ENCODE assay signal across 9 mouse cellular contexts in the genomic region with DNA sequence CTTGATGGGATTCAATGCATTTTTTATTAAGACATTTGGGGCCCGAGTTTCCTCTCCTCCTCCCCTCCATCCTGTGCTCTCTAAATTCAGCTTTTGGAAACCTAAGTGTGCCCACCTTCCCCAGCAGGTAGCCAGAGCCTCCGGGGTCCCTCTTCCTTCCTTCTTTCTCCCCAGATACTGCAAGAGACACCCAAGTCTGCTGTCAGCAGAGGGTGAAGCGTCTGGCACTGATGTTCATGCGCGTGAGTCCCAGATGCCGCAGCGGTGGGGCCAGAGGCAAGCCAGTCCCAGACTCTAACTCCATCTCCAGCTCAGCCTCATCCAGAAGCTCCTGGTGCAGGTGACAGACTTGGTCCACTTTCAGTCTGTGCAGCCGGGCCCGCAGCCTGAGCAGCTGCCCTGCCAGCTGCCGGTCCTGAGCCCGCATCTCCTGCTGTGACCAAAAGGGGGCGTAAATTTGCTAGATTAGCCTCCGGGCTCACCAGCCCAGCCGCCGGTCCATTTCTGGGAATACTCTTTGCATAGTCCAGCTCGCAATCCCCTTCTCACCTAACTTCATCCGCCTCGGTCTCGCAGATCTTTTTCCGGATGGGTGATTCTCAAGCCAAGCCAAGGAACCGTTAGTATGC. TPM values are rescaled to one million over a fixed set of nuclear protein-coding genes. Genes with fewer than 3 reads are reported as not detected.
DNase-seq lines count a peak whose midpoint lies in the region; ATAC-seq lines count a peak whose summit lies in the region.
"Had no signal": no experiment of that assay in that cellular context is flagged by ENCODE, and none has a peak within 500 bp of the region (broad histone marks: within the 10 kb centered on the region; RNA-seq: fewer than 3 reads in every experiment).

No protein-coding gene starts in this region.

- H3K4me1 ChIP-seq in embryonic facial prominence, embryonic 15.5 days: no peaks in the 10 kb centered on the region
- H3K4me1 ChIP-seq in heart, embryonic 16.5 days (ENCODE audit: control insufficient read depth, insufficient read depth, low read length): peaks cover 9% of the 10 kb centered on the region
- H3K4me1 ChIP-seq in lung, embryonic 15.5 days: peaks cover 6% of the 10 kb centered on the region; the same call in 1 of the 2 replicates
- H3K4me1 ChIP-seq: stomach, embryonic 15.5 days had no signal

- no peaks in the 10 kb centered on the region for H3K27me3 ChIP-seq in embryonic facial prominence, embryonic 15.5 days
- H3K27me3 ChIP-seq in heart, embryonic 16.5 days (ENCODE audit: control insufficient read depth, insufficient read depth, low read length): no peaks in the 10 kb centered on the region
- no peaks in the 10 kb centered on the region for H3K27me3 ChIP-seq in lung, embryonic 15.5 days
- H3K27me3 ChIP-seq: stomach, embryonic 15.5 days had no signal

- no peak overlapping the region for H3K27ac ChIP-seq in embryonic facial prominence, embryonic 15.5 days (replicated peaks)
- no peak overlapping the region for H3K27ac ChIP-seq in heart, embryonic 16.5 days (ENCODE audit: low read length)
- H3K27ac ChIP-seq in lung, embryonic 15.5 days: no peak overlapping the region
- H3K27ac ChIP-seq: stomach, embryonic 15.5 days had no signal

- H3K4me3 ChIP-seq in embryonic facial prominence, embryonic 15.5 days (replicated peaks): no peak overlapping the region
- H3K4me3 ChIP-seq in heart, embryonic 16.5 days (ENCODE audit: low read length): peak overlapping the region; percentile 8; the same call in 1 of the 2 replicates
- no peak overlapping the region for H3K4me3 ChIP-seq in lung, embryonic 15.5 days
- H3K4me3 ChIP-seq: stomach, embryonic 15.5 days had no signal

- DNase-seq in 3134 (ENCODE audit: extremely low read depth, insufficient read length, low spot score): peak; percentile 21
- DNase-seq in adrenal gland, adult (ENCODE audit: inconsistent age in 2 of 2, low spot score in 1 of 2): peak; percentile 80 to 91
- DNase-seq in kidney, postnatal 25 days: peak; percentile 86 to 88
- peak; percentile 72 to 79 for DNase-seq in thymus, adult 18-20 months

- ATAC-seq in embryonic facial prominence, embryonic 15.5 days (ENCODE audit: insufficient number of reproducible peaks, low FRiP score, low TSS enrichment, low read depth): no peak
- ATAC-seq in heart, embryonic 16.5 days (replicated peaks; ENCODE audit: extremely low read depth, insufficient read depth, low FRiP score): no peak
- ATAC-seq in lung, embryonic 15.5 days (ENCODE audit: borderline replicate concordance, extremely low read depth, low FRiP score, low TSS enrichment): no peak
- ATAC-seq in neutrophil, adult 5-6 weeks (ENCODE audit: extremely low read depth, insufficient number of reproducible peaks, low FRiP score, poor library complexity, severe bottlenecking): peak; percentile 23; the same call in 1 of the 2 replicates

- H3K9ac ChIP-seq in embryonic facial prominence, embryonic 15.5 days: no peak overlapping the region
- peak overlapping the region; percentile 6; the same call in 1 of the 2 replicates for H3K9ac ChIP-seq in heart, embryonic 16.5 days (ENCODE audit: low read length)
- H3K9ac ChIP-seq in lung, embryonic 15.5 days: no peak overlapping the region
- H3K9ac ChIP-seq: stomach, embryonic 15.5 days had no signal

- H3K4me2 ChIP-seq in embryonic facial prominence, embryonic 15.5 days (replicated peaks): peak overlapping the region; percentile 6; the same call in 1 of the 2 replicates
- H3K4me2 ChIP-seq in heart, embryonic 16.5 days (ENCODE audit: low read depth, low read length): peak overlapping the region; percentile 35
- H3K4me2 ChIP-seq in lung, embryonic 15.5 days: peak overlapping the region; percentile 15; the same call in 1 of the 2 replicates
- H3K4me2 ChIP-seq: stomach, embryonic 15.5 days had no signal

- WGBS in embryonic facial prominence, embryonic 15.5 days: 28% methylated on average over 21 of the region's 21 CpGs
- WGBS in heart, embryonic 16.5 days: 24% methylated on average over 21 of the region's 21 CpGs
- WGBS in lung, embryonic 15.5 days: 33% methylated on average over 21 of the region's 21 CpGs

- H3K9me3 ChIP-seq in embryonic facial prominence, embryonic 15.5 days (replicated peaks): no peaks in the 10 kb centered on the region
- H3K9me3 ChIP-seq in heart, embryonic 16.5 days (replicated peaks; ENCODE audit: control insufficient read depth, low read length): no peaks in the 10 kb centered on the region
- no peaks in the 10 kb centered on the region for H3K9me3 ChIP-seq in lung, embryonic 15.5 days
- H3K9me3 ChIP-seq: stomach, embryonic 15.5 days had no signal

- H3K36me3 ChIP-seq in embryonic facial prominence, embryonic 15.5 days: no peaks in the 10 kb centered on the region
- no peaks in the 10 kb centered on the region for H3K36me3 ChIP-seq in heart, embryonic 16.5 days (ENCODE audit: control insufficient read depth, insufficient read depth)
- no peaks in the 10 kb centered on the region for H3K36me3 ChIP-seq in lung, embryonic 15.5 days
- H3K36me3 ChIP-seq: stomach, embryonic 15.5 days had no signal

RNA-seq across cellular contexts. Expression of gene Fam167b, which starts 1.4 kb away (rescaled TPM):
- polyA plus RNA-seq in embryonic facial prominence, embryonic 15.5 days (2015; fragmentation: Nextera tagmentation; extraction: Ambion mirVana): 6.7 and 7.5 TPM in 2 replicates
- polyA plus RNA-seq in heart, embryonic 16.5 days (2015; fragmentation: Nextera tagmentation; extraction: Ambion mirVana): 5.1 and 5.7 TPM in 2 replicates
- 3.2 and 4.2 TPM in 2 replicates for polyA plus RNA-seq in lung, embryonic 15.5 days (2015; fragmentation: Nextera tagmentation; extraction: Ambion mirVana)
- 0.98 TPM in 1 of 2 replicates, not detected in the other for total RNA-seq in neutrophil, adult 5-6 weeks (2017)

RNA-seq across cellular contexts. Expression of gene Lck, which starts 3.5 kb away (rescaled TPM):
- 5.5 and 6.8 TPM in 2 replicates for polyA plus RNA-seq in embryonic facial prominence, embryonic 15.5 days (2015; fragmentation: Nextera tagmentation; extraction: Ambion mirVana)
- polyA plus RNA-seq in heart, embryonic 16.5 days (2015; fragmentation: Nextera tagmentation; extraction: Ambion mirVana): 45.9 and 121 TPM in 2 replicates
- 8.3 and 24.9 TPM in 2 replicates for polyA plus RNA-seq in lung, embryonic 15.5 days (2015; fragmentation: Nextera tagmentation; extraction: Ambion mirVana)
- 54.2 and 70.1 TPM in 2 replicates for total RNA-seq in neutrophil, adult 5-6 weeks (2017)

RNA-seq across cellular contexts. Expression of gene Eif3i, which starts 23.5 kb away (rescaled TPM):
- polyA plus RNA-seq in embryonic facial prominence, embryonic 15.5 days (2015; fragmentation: Nextera tagmentation; extraction: Ambion mirVana): 270 and 284 TPM in 2 replicates
- 178 and 180 TPM in 2 replicates for polyA plus RNA-seq in heart, embryonic 16.5 days (2015; fragmentation: Nextera tagmentation; extraction: Ambion mirVana)
- 259 and 262 TPM in 2 replicates for polyA plus RNA-seq in lung, embryonic 15.5 days (2015; fragmentation: Nextera tagmentation; extraction: Ambion mirVana)
- total RNA-seq in neutrophil, adult 5-6 weeks (2017): 72.7 and 74.6 TPM in 2 replicates

RNA-seq across cellular contexts. Expression of gene Tmem234, which starts 23.5 kb away (rescaled TPM):
- polyA plus RNA-seq in embryonic facial prominence, embryonic 15.5 days (2015; fragmentation: Nextera tagmentation; extraction: Ambion mirVana): 197 and 210 TPM in 2 replicates
- 148 and 152 TPM in 2 replicates for polyA plus RNA-seq in heart, embryonic 16.5 days (2015; fragmentation: Nextera tagmentation; extraction: Ambion mirVana)
- 187 and 191 TPM in 2 replicates for polyA plus RNA-seq in lung, embryonic 15.5 days (2015; fragmentation: Nextera tagmentation; extraction: Ambion mirVana)
- 164 TPM in 2 replicates for total RNA-seq in neutrophil, adult 5-6 weeks (2017)

RNA-seq across cellular contexts. Expression of gene Hdac1, which starts 34.5 kb away (rescaled TPM):
- 200 and 207 TPM in 2 replicates for polyA plus RNA-seq in embryonic facial prominence, embryonic 15.5 days (2015; fragmentation: Nextera tagmentation; extraction: Ambion mirVana)
- 123 and 139 TPM in 2 replicates for polyA plus RNA-seq in heart, embryonic 16.5 days (2015; fragmentation: Nextera tagmentation; extraction: Ambion mirVana)
- 251 and 260 TPM in 2 replicates for polyA plus RNA-seq in lung, embryonic 15.5 days (2015; fragmentation: Nextera tagmentation; extraction: Ambion mirVana)
- total RNA-seq in neutrophil, adult 5-6 weeks (2017): 81.6 and 87.7 TPM in 2 replicates

Comparison
In these comparisons a context has a peak if more than half of its experiments do, and no peak if none do; other contexts are left out.
1. DNase-seq: peak in every context shown above with its lines; median percentile 87 in kidney, postnatal 25 days; 86 in adrenal gland, adult; 76 in thymus, adult 18-20 months; 21 in 3134.